Mouse (Mus musculus) stomach, postnatal 0 days (tissue): ENCODE measurements at regions not wholly inside any gene's neighbourhood (a gene's known extent, or its start where the extent isn't known, plus 50 kb on each side); places are given as distances from the start of the nearest gene placed in this dataset.

Experiments
- CTCF ChIP-seq: IDR thresholded peaks from 2 replicates; pipeline ENCODE4 v1.5.1; 2016; ENCODE audit warnings: antibody characterized with exemption, low read depth, mild to moderate bottlenecking, moderate library complexity
- EP300 ChIP-seq: optimal IDR thresholded peaks from 2 replicates; pipeline ENCODE3; 2016; ENCODE audit warnings: antibody characterized with exemption

- no peak for TF ChIP-seq CTCF
- no peak for TF ChIP-seq EP300
Observed at GRCm38 (mm10) chr9:98091105-98091504, 58.1 kb upstream of the Clstn2 start.
